Mouse (Mus musculus): Measurements from ENCODE around the gene Saxo1. TPM values are rescaled to one million over a fixed set of nuclear protein-coding genes. Genes with fewer than 3 reads are reported as not detected.

Gene Saxo1
- total and polyA plus RNA-seq, 3 experiments: not detected

- in situ Hi-C loops (cut with MboI; ENCODE audit: low pct_ligation_motif_present, low pct_unique_long_range_greater_than_20kb, low sequenced_read_pairs): no loop called here
- Histone ChIP-seq H3K36me3 (replicated peaks in 1 of 2; ENCODE audit: control insufficient read depth in 1 of 2, insufficient read depth in 1 of 2, low read length in 1 of 2) (no peaks in the 10 kb centered on the region), H3K27ac (ENCODE audit: insufficient read depth, low read depth) (no peak overlapping the region), H3K9me3 (replicated peaks; ENCODE audit: low read length) (no peaks in the 10 kb centered on the region), H3K4me2 (ENCODE audit: insufficient read depth, low read depth, poor library complexity, severe bottlenecking) (no peak overlapping the region), H3K27me3 (replicated peaks) (no peaks in the 10 kb centered on the region), H3K79me2 (replicated peaks; ENCODE audit: control insufficient read depth, extremely low read depth, insufficient read depth, poor library complexity, severe bottlenecking) (no peaks in the 10 kb centered on the region), H3K4me3 (replicated peaks in 1 of 3; ENCODE audit: low read depth in 2 of 3, low read length in 2 of 3, poor library complexity in 1 of 3) (no peak overlapping the region), H3K4me1 (ENCODE audit: control insufficient read depth in 1 of 2, insufficient read depth in 2 of 2) (peaks cover 0 to 4% of the 10 kb centered on the region in 2 experiments; a peak in 1 of 4 replicates), H3K9ac (ENCODE audit: insufficient read depth, low read depth) (no peak overlapping the region)
- TF ChIP-seq CHD2 (IDR thresholded peaks at IDR 0.05; ENCODE audit: low read length) (no peak), SMC3 (IDR thresholded peaks at IDR 0.05; ENCODE audit: low read depth, low read length) (no peak), RCOR1 (conservative IDR thresholded peaks at IDR 0.05; ENCODE audit: low read depth, low read length) (no peak), JUN (IDR thresholded peaks at IDR 0.05; ENCODE audit: insufficient read depth, low read depth, low read length) (no peak), NRF1 (IDR thresholded peaks at IDR 0.05; ENCODE audit: low read depth, low read length) (no peak), MAZ (IDR thresholded peaks at IDR 0.05; ENCODE audit: low read depth, low read length) (no peak), POLR2A (IDR thresholded peaks at IDR 0.05; ENCODE audit: low read depth, low read length) (no peak), MEF2A (IDR thresholded peaks at IDR 0.05; ENCODE audit: borderline replicate concordance, low read depth, low read length) (no peak), TBP (conservative IDR thresholded peaks at IDR 0.05; ENCODE audit: low read depth, low read length) (no peak), EP300 (IDR thresholded peaks at IDR 0.05; ENCODE audit: low read length) (no peak), USF1 (IDR thresholded peaks at IDR 0.05; ENCODE audit: low read depth, low read length) (no peak)
- dilution Hi-C loops (cut with MboI; ENCODE audit: extremely low pct_ligation_motif_present, extremely low pct_unique_long_range_greater_than_20kb, low sequenced_read_pairs): no loop called here
- no peak for DNase-seq (ENCODE audit: extremely low read depth)
Observed at GRCm38 (mm10) chr4:86485052-86485451, 73.1 kb downstream of the Saxo1 start.

- Histone ChIP-seq H3K36me3 (replicated peaks in 1 of 2; ENCODE audit: control insufficient read depth in 1 of 2, insufficient read depth in 1 of 2, low read length in 1 of 2) (no peaks in the 10 kb centered on the region), H3K9ac (ENCODE audit: insufficient read depth, low read depth) (no peak overlapping the region), H3K79me2 (replicated peaks; ENCODE audit: control insufficient read depth, extremely low read depth, insufficient read depth, poor library complexity, severe bottlenecking) (no peaks in the 10 kb centered on the region), H3K9me3 (replicated peaks; ENCODE audit: low read length) (no peaks in the 10 kb centered on the region), H3K27me3 (replicated peaks) (no peaks in the 10 kb centered on the region), H3K4me1 (ENCODE audit: control insufficient read depth in 1 of 2, insufficient read depth in 2 of 2) (peaks cover 0 to 4% of the 10 kb centered on the region in 2 experiments; a peak in 1 of 4 replicates), H3K4me2 (ENCODE audit: insufficient read depth, low read depth, poor library complexity, severe bottlenecking) (no peak overlapping the region), H3K27ac (ENCODE audit: insufficient read depth, low read depth) (no peak overlapping the region), H3K4me3 (replicated peaks in 1 of 3; ENCODE audit: low read depth in 2 of 3, low read length in 2 of 3, poor library complexity in 1 of 3) (no peak overlapping the region)
- no peak for TF ChIP-seq SIN3A (IDR thresholded peaks at IDR 0.05; ENCODE audit: low read length)
- TF ChIP-seq ELF1 (IDR thresholded peaks at IDR 0.05; ENCODE audit: low read depth, low read length): no peak
- no peak for TF ChIP-seq MAX (IDR thresholded peaks at IDR 0.05; ENCODE audit: low read length)
- no peak for TF ChIP-seq TBP (conservative IDR thresholded peaks at IDR 0.05; ENCODE audit: low read depth, low read length)
- TF ChIP-seq HCFC1 (IDR thresholded peaks at IDR 0.05; ENCODE audit: low read depth, low read length): no peak
- no peak for TF ChIP-seq NRF1 (IDR thresholded peaks at IDR 0.05; ENCODE audit: low read depth, low read length)
- TF ChIP-seq USF2 (conservative IDR thresholded peaks at IDR 0.05; ENCODE audit: low read depth, low read length): no peak
- TF ChIP-seq JUN (IDR thresholded peaks at IDR 0.05; ENCODE audit: insufficient read depth, low read depth, low read length): no peak
- no peak for TF ChIP-seq ETS1 (conservative IDR thresholded peaks at IDR 0.05; ENCODE audit: low read depth, low read length)
- TF ChIP-seq CHD2 (IDR thresholded peaks at IDR 0.05; ENCODE audit: low read length): no peak
- TF ChIP-seq MAFK (IDR thresholded peaks at IDR 0.05; ENCODE audit: insufficient replicate concordance, low read length): no peak
- TF ChIP-seq KAT2A (IDR thresholded peaks at IDR 0.05; ENCODE audit: insufficient replicate concordance, low read length): no peak
- TF ChIP-seq MYC (IDR thresholded peaks at IDR 0.05; ENCODE audit: low read depth, low read length): no peak
- in situ Hi-C loops (cut with MboI; ENCODE audit: low pct_ligation_motif_present, low pct_unique_long_range_greater_than_20kb, low sequenced_read_pairs) (no loop called here), dilution Hi-C loops (cut with MboI; ENCODE audit: extremely low pct_ligation_motif_present, extremely low pct_unique_long_range_greater_than_20kb, low sequenced_read_pairs) (no loop called here)
- DNase-seq (ENCODE audit: extremely low read depth): no peak
Observed at GRCm38 (mm10) chr4:86483686-86484085, 74.4 kb downstream of the Saxo1 start.

Data from CH12.LX (cell line).